Mouse (Mus musculus) cerebellum, adult (tissue): ENCODE results near the gene Eif2b4.
"Not testable (repeated sequence)": the region's sequence is repeated elsewhere in the genome, so short reads cannot be mapped to it uniquely, and the experiment has no call there.

Experiments used
- ATAC-seq: cut with Nextera tagmentation; 2 replicates; pipeline ENCODE4 v1.9.2; 2017; ENCODE audit warnings: mild to moderate bottlenecking, moderate library complexity, mixed read lengths; ENCODE audit not compliant: insufficient number of reproducible peaks, low FRiP score, low TSS enrichment

Gene Eif2b4

GRCm38 (mm10) chr5:31192939-31193630 lies at the start of gene Eif2b4, which contains the start of gene Snx17:
Gene Eif2b4, minus strand, starts transcription at chr5:31193430.
Gene Snx17, plus strand, starts transcription at chr5:31193227.
- peak; percentile 93 for ATAC-seq

GRCm38 (mm10) chr5:31242191-31242590 lies 49.0 kb upstream of the Eif2b4 start:
- ATAC-seq = no peak

- ATAC-seq = no peak
Measured at GRCm38 (mm10) chr5:31241522-31242034, 48.3 kb upstream of the Eif2b4 start.

GRCm38 (mm10) chr5:31240637-31241521 lies 47.6 kb upstream of the Eif2b4 start, which contains the start of the genes Nrbp1 and Gm9970:
Gene Nrbp1, plus strand, starts transcription at chr5:31240864.
Gene Gm9970, minus strand, starts transcription at chr5:31241232.
- peak; percentile 96 for ATAC-seq

GRCm38 (mm10) chr5:31226641-31227040 lies 33.4 kb upstream of the Eif2b4 start:
- no peak for ATAC-seq

GRCm38 (mm10) chr5:31222696-31223095 lies 29.5 kb upstream of the Eif2b4 start:
- no peak for ATAC-seq

- no peak for ATAC-seq
Measured at GRCm38 (mm10) chr5:31221304-31221945, 28.2 kb upstream of the Eif2b4 start.

GRCm38 (mm10) chr5:31220448-31221303 lies 27.4 kb upstream of the Eif2b4 start, which contains the start of gene Ppm1g:
Gene Ppm1g, minus strand, starts transcription at chr5:31220687.
- ATAC-seq = peak; percentile 92

- ATAC-seq = peak; percentile 56
Measured at GRCm38 (mm10) chr5:31219911-31220447, 26.7 kb upstream of the Eif2b4 start.

GRCm38 (mm10) chr5:31219474-31219873 lies 26.2 kb upstream of the Eif2b4 start:
- ATAC-seq = no peak

- ATAC-seq = no peak
Measured at GRCm38 (mm10) chr5:31219070-31219469, 25.8 kb upstream of the Eif2b4 start.

GRCm38 (mm10) chr5:31218294-31218693 lies 25.1 kb upstream of the Eif2b4 start:
- ATAC-seq = no peak

- not testable (repeated sequence) for ATAC-seq
Measured at GRCm38 (mm10) chr5:31216554-31216953, 23.3 kb upstream of the Eif2b4 start.

- no peak for ATAC-seq
Measured at GRCm38 (mm10) chr5:31204421-31204820, 11.2 kb upstream of the Eif2b4 start.

- no peak for ATAC-seq
Measured at GRCm38 (mm10) chr5:31203866-31204265, 10.6 kb upstream of the Eif2b4 start.

GRCm38 (mm10) chr5:31202933-31203332 lies 9.7 kb upstream of the Eif2b4 start:
- ATAC-seq = no peak

- ATAC-seq = peak; percentile 95
Measured at GRCm38 (mm10) chr5:31201742-31202590, 8.7 kb upstream of the Eif2b4 start, which contains the start of gene Zfp513. Gene Zfp513, minus strand, starts transcription at chr5:31202303.

GRCm38 (mm10) chr5:31201042-31201741 lies 8.0 kb upstream of the Eif2b4 start:
- no peak for ATAC-seq
